Mouse (Mus musculus) neural tube, embryonic 11.5 days (tissue): Measurements from ENCODE around the gene Plxdc1. TPM values are rescaled to one million over a fixed set of nuclear protein-coding genes. Genes with fewer than 3 reads are reported as not detected.

Experiments
- ATAC-seq: fragments of 200-750 bp; cut with Nextera tagmentation; 2 replicates; pipeline ENCODE4 v1.8.0; 2017; ENCODE audit warnings: moderate number of reproducible peaks, mild to moderate bottlenecking, moderate TSS enrichment, moderate library complexity; ENCODE audit not compliant: insufficient read depth, low FRiP score, low TSS enrichment
- DNase-seq: peaks from one replicate; pipeline ENCODE4 v3.0.0-alpha.2; 2015; ENCODE audit warnings: low spot score
- H3K27ac ChIP-seq: fragments of 300-500 bp; sonication (generic); 2 replicates; pipeline ENCODE4 v1.5.1; 2014; ENCODE audit warnings: low read depth, mild to moderate bottlenecking, low read length
- H3K27me3 ChIP-seq: fragments of 300-500 bp; sonication (generic); 2 replicates; pipeline ENCODE4 v1.6.1; 2014; ENCODE audit warnings: mild to moderate bottlenecking, low read length, mixed read lengths; ENCODE audit not compliant: control insufficient read depth, insufficient read depth
- H3K36me3 ChIP-seq: fragments of 300-500 bp; sonication (generic); 2 replicates; pipeline ENCODE4 v1.6.1; 2014; ENCODE audit warnings: mild to moderate bottlenecking, low read length, moderate library complexity, mixed read lengths; ENCODE audit not compliant: control insufficient read depth, insufficient read depth
- H3K4me1 ChIP-seq: fragments of 300-500 bp; sonication (generic); 2 replicates; pipeline ENCODE4 v1.6.1; 2014; ENCODE audit warnings: low read length, mixed read lengths; ENCODE audit not compliant: control insufficient read depth, insufficient read depth
- H3K4me2 ChIP-seq: fragments of 300-500 bp; sonication (generic); 2 replicates; pipeline ENCODE4 v1.6.1; 2014; ENCODE audit warnings: low read depth, mild to moderate bottlenecking, moderate library complexity
- H3K4me3 ChIP-seq: fragments of 300-500 bp; sonication (generic); 2 replicates; pipeline ENCODE4 v1.5.1; 2014; ENCODE audit warnings: low read depth, low read length
- H3K9ac ChIP-seq: fragments of 300-500 bp; sonication (generic); 2 replicates; pipeline ENCODE4 v1.6.1; 2014; ENCODE audit warnings: mild to moderate bottlenecking, low read length
- H3K9me3 ChIP-seq: fragments of 300-500 bp; sonication (generic); 2 replicates; pipeline ENCODE4 v1.6.1; 2016; ENCODE audit warnings: low read length; ENCODE audit not compliant: control insufficient read depth
- WGBS: fragments of 180-500 bp; shearing (Covaris S2); extraction: QIAGEN DNeasy Blood & Tissue Kit; methylation state at CpG from one replicate; pipeline ENCODE4 v1.1.7; 2014; 5-methylcytosine and 5-hydroxymethylcytosine counted together
- polyA plus RNA-seq: library from polyadenylated mRNA; unstranded; fragments of >200 nt; fragmentation: Nextera tagmentation; extraction: Ambion mirVana; gene quantifications from 2 replicates; pipeline ENCODE4 v1.2.1, GENCODE M21; 2014

Plxdc1 gene
- polyA plus RNA-seq, 1 experiment from 2014 or later: not detected

- Histone ChIP-seq H3K27me3 (no peaks in the 10 kb centered on the region), H3K4me2 (no peak overlapping the region), H3K36me3 (no peaks in the 10 kb centered on the region), H3K4me3 (no peak overlapping the region), H3K27ac (no peak overlapping the region), H3K4me1 (no peaks in the 10 kb centered on the region), H3K9me3 (no peaks in the 10 kb centered on the region), H3K9ac (no peak overlapping the region)
- DNase-seq (no peak), ATAC-seq (no peak)
- 68% methylated on average over 5 of the region's 5 CpGs for WGBS
These were observed 27.0 kb downstream of the Plxdc1 start for GRCm38 (mm10) chr11:97959300-97959680.

GRCm38 (mm10) chr11:97958641-97959299, 27.5 kb downstream of the Plxdc1 start:
- Histone ChIP-seq H3K27ac (no peak overlapping the region), H3K27me3 (no peaks in the 10 kb centered on the region), H3K4me1 (no peaks in the 10 kb centered on the region), H3K36me3 (no peaks in the 10 kb centered on the region), H3K4me3 (no peak overlapping the region), H3K9me3 (no peaks in the 10 kb centered on the region), H3K4me2 (no peak overlapping the region), H3K9ac (no peak overlapping the region)
- 90% methylated on average over 7 of the region's 7 CpGs for WGBS
- DNase-seq (no peak), ATAC-seq (no peak)

GRCm38 (mm10) chr11:97956905-97957560, 29.2 kb downstream of the Plxdc1 start:
- Histone ChIP-seq H3K4me1 (no peaks in the 10 kb centered on the region), H3K27ac (no peak overlapping the region; the same call in 1 of the 2 replicates), H3K9ac (no peak overlapping the region), H3K36me3 (no peaks in the 10 kb centered on the region), H3K27me3 (no peaks in the 10 kb centered on the region), H3K4me2 (no peak overlapping the region), H3K4me3 (no peak overlapping the region), H3K9me3 (no peaks in the 10 kb centered on the region)
- ATAC-seq: no peak
- DNase-seq: peak; percentile 30
- 42% methylated on average over 6 of the region's 6 CpGs for WGBS

- no peaks in the 10 kb centered on the region for H3K9me3 ChIP-seq
- H3K4me1 ChIP-seq: no peaks in the 10 kb centered on the region
- H3K27me3 ChIP-seq: no peaks in the 10 kb centered on the region
- WGBS: 61% methylated on average over 4 of the region's 4 CpGs
- no peak overlapping the region for H3K4me2 ChIP-seq
- DNase-seq (no peak), ATAC-seq (no peak)
- no peaks in the 10 kb centered on the region for H3K36me3 ChIP-seq
- H3K27ac ChIP-seq: no peak overlapping the region
- no peak overlapping the region for H3K9ac ChIP-seq
- no peak overlapping the region for H3K4me3 ChIP-seq
These were observed 30.3 kb downstream of the Plxdc1 start for GRCm38 (mm10) chr11:97955915-97956314.

- H3K27ac ChIP-seq: no peak overlapping the region
- no peaks in the 10 kb centered on the region for H3K36me3 ChIP-seq
- DNase-seq (no peak), ATAC-seq (no peak)
- no peaks in the 10 kb centered on the region for H3K9me3 ChIP-seq
- no peaks in the 10 kb centered on the region for H3K27me3 ChIP-seq
- no peak overlapping the region for H3K4me2 ChIP-seq
- no peak overlapping the region for H3K4me3 ChIP-seq
- no peak overlapping the region for H3K9ac ChIP-seq
- 87% methylated on average over 9 of the region's 9 CpGs for WGBS
- peaks cover 4% of the 10 kb centered on the region; the same call in 1 of the 2 replicates for H3K4me1 ChIP-seq
These were observed 30.9 kb downstream of the Plxdc1 start for GRCm38 (mm10) chr11:97955146-97955902.

GRCm38 (mm10) chr11:97954469-97955141, 31.6 kb downstream of the Plxdc1 start:
- DNase-seq: no peak
- no peak for ATAC-seq
- H3K4me2 ChIP-seq: no peak overlapping the region
- H3K4me1 ChIP-seq: peaks cover 4% of the 10 kb centered on the region; the same call in 1 of the 2 replicates
- H3K36me3 ChIP-seq: no peaks in the 10 kb centered on the region
- 80% methylated on average over 14 of the region's 14 CpGs for WGBS
- no peak overlapping the region for H3K4me3 ChIP-seq
- H3K9me3 ChIP-seq: no peaks in the 10 kb centered on the region
- no peaks in the 10 kb centered on the region for H3K27me3 ChIP-seq
- no peak overlapping the region for H3K9ac ChIP-seq
- no peak overlapping the region for H3K27ac ChIP-seq

- H3K4me2 ChIP-seq: no peak overlapping the region
- H3K36me3 ChIP-seq: no peaks in the 10 kb centered on the region
- H3K27ac ChIP-seq: no peak overlapping the region
- peaks cover 4% of the 10 kb centered on the region; the same call in 1 of the 2 replicates for H3K4me1 ChIP-seq
- H3K4me3 ChIP-seq: no peak overlapping the region
- H3K9ac ChIP-seq: no peak overlapping the region
- DNase-seq (no peak), ATAC-seq (no peak)
- H3K9me3 ChIP-seq: no peaks in the 10 kb centered on the region
- H3K27me3 ChIP-seq: no peaks in the 10 kb centered on the region
- 89% methylated on average over 6 of the region's 6 CpGs for WGBS
These were observed 32.3 kb downstream of the Plxdc1 start for GRCm38 (mm10) chr11:97953939-97954275.

- H3K27me3 ChIP-seq: no peaks in the 10 kb centered on the region
- no peaks in the 10 kb centered on the region for H3K36me3 ChIP-seq
- H3K9ac ChIP-seq: no peak overlapping the region
- H3K4me3 ChIP-seq: no peak overlapping the region
- H3K4me2 ChIP-seq: no peak overlapping the region
- no peaks in the 10 kb centered on the region for H3K9me3 ChIP-seq
- H3K4me1 ChIP-seq: peaks cover 4% of the 10 kb centered on the region; the same call in 1 of the 2 replicates
- H3K27ac ChIP-seq: no peak overlapping the region
- DNase-seq: no peak
- 85% methylated on average over 16 of the region's 16 CpGs for WGBS
- no peak for ATAC-seq
These were observed 32.9 kb downstream of the Plxdc1 start for GRCm38 (mm10) chr11:97953179-97953938.
